Mouse (Mus musculus): ENCODE results near the gene Dek. TPM values are rescaled to one million over a fixed set of nuclear protein-coding genes. Genes with fewer than 3 reads are reported as not detected.

Gene Dek
- total and polyA plus RNA-seq, 2 experiments, result 14.1 to 27.7 TPM

DNA sequence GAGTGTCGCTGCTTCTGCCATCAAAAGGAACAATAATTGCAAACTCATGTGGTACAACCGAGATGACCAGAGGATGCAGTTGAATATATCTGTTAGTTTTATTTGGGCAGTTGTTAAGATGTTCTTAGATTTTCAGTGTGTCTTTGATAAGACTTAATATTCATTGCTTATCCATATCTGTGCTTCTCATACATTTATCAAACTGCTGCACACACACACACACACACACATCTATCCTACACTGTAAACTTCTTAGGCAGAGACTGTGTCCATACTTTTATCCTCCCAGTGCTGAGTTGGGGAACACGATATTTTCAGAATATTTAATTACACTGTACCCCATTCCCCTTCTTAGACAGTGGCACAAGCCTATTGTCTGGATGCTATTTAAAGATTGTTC, 5.2 kb upstream of the Dek start:
- DNase-seq (ENCODE audit: extremely low read depth, low read depth, low spot score), result no peak
- WGBS, result 88% methylated on average over 3 of the region's 3 CpGs
- Histone ChIP-seq H3K4me1 (ENCODE audit: control insufficient read depth, insufficient read depth, low read length) (no peaks in the 10 kb centered on the region), H3K9ac (ENCODE audit: low read depth, low read length) (no peak overlapping the region), H3K4me3 (ENCODE audit: insufficient read depth, low read depth, low read length) (no peak overlapping the region), H3K79me2 (ENCODE audit: control insufficient read depth, insufficient read depth, low read length) (no peaks in the 10 kb centered on the region), H3K27me3 (ENCODE audit: control insufficient read depth, insufficient read depth, low read length) (no peaks in the 10 kb centered on the region), H3K27ac (replicated peaks; ENCODE audit: insufficient read depth, low read depth, low read length) (no peak overlapping the region), H3K36me3 (ENCODE audit: control insufficient read depth, insufficient read depth, low read length) (no peaks in the 10 kb centered on the region)
- TF ChIP-seq POLR2A (IDR thresholded peaks at IDR 0.05; ENCODE audit: extremely low read depth, insufficient read depth, low read length) (no peak), CTCF (IDR thresholded peaks at IDR 0.05; ENCODE audit: low read depth, low read length) (no peak)

GRCm38 (mm10) chr13:47109239-47109638, 3.2 kb upstream of the Dek start:
- 91% methylated on average over 2 of the region's 2 CpGs for WGBS
- TF ChIP-seq POLR2A (IDR thresholded peaks at IDR 0.05; ENCODE audit: extremely low read depth, insufficient read depth, low read length) (no peak), CTCF (IDR thresholded peaks at IDR 0.05; ENCODE audit: low read depth, low read length) (no peak)
- no peaks in the 10 kb centered on the region for H3K27me3 ChIP-seq (ENCODE audit: control insufficient read depth, insufficient read depth, low read length)
- H3K27ac ChIP-seq (replicated peaks; ENCODE audit: insufficient read depth, low read depth, low read length), result no peak overlapping the region
- no peak overlapping the region for H3K9ac ChIP-seq (ENCODE audit: low read depth, low read length)
- H3K4me3 ChIP-seq (ENCODE audit: insufficient read depth, low read depth, low read length), result no peak overlapping the region
- no peaks in the 10 kb centered on the region; the same call in 1 of the 2 replicates for H3K79me2 ChIP-seq (ENCODE audit: control insufficient read depth, insufficient read depth, low read length)
- DNase-seq (ENCODE audit: extremely low read depth, low read depth, low spot score), result no peak
- no peaks in the 10 kb centered on the region for H3K36me3 ChIP-seq (ENCODE audit: control insufficient read depth, insufficient read depth, low read length)
- peaks cover 3% of the 10 kb centered on the region; the same call in 1 of the 2 replicates for H3K4me1 ChIP-seq (ENCODE audit: control insufficient read depth, insufficient read depth, low read length)

DNA sequence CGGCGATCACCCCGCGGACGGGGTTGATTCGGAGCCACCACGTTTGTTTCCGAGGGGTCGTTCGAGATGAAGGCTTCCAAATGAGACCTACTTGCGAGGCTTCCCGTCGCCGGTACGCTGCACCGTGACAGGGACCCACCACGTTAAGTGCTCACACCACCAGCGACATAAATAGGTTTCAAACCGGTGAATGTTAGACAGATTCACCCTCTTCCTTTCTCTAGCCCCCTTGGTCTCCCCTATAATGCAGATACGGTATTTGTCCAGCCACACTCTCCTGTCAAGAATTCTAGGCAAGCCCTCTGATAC, 533 bp upstream of the Dek start:
- H3K4me1 ChIP-seq (ENCODE audit: control insufficient read depth, insufficient read depth, low read length), result peaks cover 3% of the 10 kb centered on the region; the same call in 1 of the 2 replicates
- under 1% methylated on average over 20 of the region's 20 CpGs for WGBS
- TF ChIP-seq POLR2A (IDR thresholded peaks at IDR 0.05; ENCODE audit: extremely low read depth, insufficient read depth, low read length) (no peak), CTCF (IDR thresholded peaks at IDR 0.05; ENCODE audit: low read depth, low read length) (no peak)

GRCm38 (mm10) chr13:47104856-47105541, 1.0 kb downstream of the Dek start:
- WGBS, result 2% methylated on average over 25 of the region's 25 CpGs
- peak overlapping the region; percentile 94 for H3K4me3 ChIP-seq (ENCODE audit: insufficient read depth, low read depth, low read length)

More for the DNA sequence above, 533 bp upstream of the Dek start:
- Histone ChIP-seq H3K27ac (replicated peaks; ENCODE audit: insufficient read depth, low read depth, low read length) (no peak overlapping the region; the same call in 1 of the 2 replicates), H3K36me3 (ENCODE audit: control insufficient read depth, insufficient read depth, low read length) (no peaks in the 10 kb centered on the region), H3K9ac (ENCODE audit: low read depth, low read length) (peak overlapping the region; percentile 57), H3K4me3 (ENCODE audit: insufficient read depth, low read depth, low read length) (peak overlapping the region; percentile 67), H3K79me2 (ENCODE audit: control insufficient read depth, insufficient read depth, low read length) (peaks cover 3% of the 10 kb centered on the region; the same call in 1 of the 2 replicates), H3K27me3 (ENCODE audit: control insufficient read depth, insufficient read depth, low read length) (no peaks in the 10 kb centered on the region)
- DNase-seq (ENCODE audit: extremely low read depth, low read depth, low spot score), result peak; percentile 33

GRCm38 (mm10) chr13:47104146-47104545, 1.9 kb downstream of the Dek start:
- H3K4me3 ChIP-seq (ENCODE audit: insufficient read depth, low read depth, low read length), result no peak overlapping the region
- peaks cover 3% of the 10 kb centered on the region; the same call in 1 of the 2 replicates for H3K4me1 ChIP-seq (ENCODE audit: control insufficient read depth, insufficient read depth, low read length)
- WGBS, result 50% methylated on average over 2 of the region's 2 CpGs
- no peak overlapping the region for H3K9ac ChIP-seq (ENCODE audit: low read depth, low read length)
- no peaks in the 10 kb centered on the region for H3K27me3 ChIP-seq (ENCODE audit: control insufficient read depth, insufficient read depth, low read length)
- no peak for DNase-seq (ENCODE audit: extremely low read depth, low read depth, low spot score)
- H3K79me2 ChIP-seq (ENCODE audit: control insufficient read depth, insufficient read depth, low read length), result peaks cover 3% of the 10 kb centered on the region; the same call in 1 of the 2 replicates
- no peak overlapping the region for H3K27ac ChIP-seq (replicated peaks; ENCODE audit: insufficient read depth, low read depth, low read length)
- H3K36me3 ChIP-seq (ENCODE audit: control insufficient read depth, insufficient read depth, low read length), result peaks cover 7% of the 10 kb centered on the region
- no peak for TF ChIP-seq CTCF (IDR thresholded peaks at IDR 0.05; ENCODE audit: low read depth, low read length)
- no peak for TF ChIP-seq POLR2A (IDR thresholded peaks at IDR 0.05; ENCODE audit: extremely low read depth, insufficient read depth, low read length)

More at GRCm38 (mm10) chr13:47104856-47105541, 1.0 kb downstream of the Dek start:
- peak overlapping the region; percentile 97 for H3K9ac ChIP-seq (ENCODE audit: low read depth, low read length)
- H3K4me1 ChIP-seq (ENCODE audit: control insufficient read depth, insufficient read depth, low read length), result peaks cover 3% of the 10 kb centered on the region; the same call in 1 of the 2 replicates
- peaks cover 3% of the 10 kb centered on the region; the same call in 1 of the 2 replicates for H3K79me2 ChIP-seq (ENCODE audit: control insufficient read depth, insufficient read depth, low read length)
- no peaks in the 10 kb centered on the region for H3K27me3 ChIP-seq (ENCODE audit: control insufficient read depth, insufficient read depth, low read length)
- TF ChIP-seq CTCF (IDR thresholded peaks at IDR 0.05; ENCODE audit: low read depth, low read length) (no peak), POLR2A (IDR thresholded peaks at IDR 0.05; ENCODE audit: extremely low read depth, insufficient read depth, low read length) (no peak)
- peak overlapping the region; percentile 47 for H3K27ac ChIP-seq (replicated peaks; ENCODE audit: insufficient read depth, low read depth, low read length)
- H3K36me3 ChIP-seq (ENCODE audit: control insufficient read depth, insufficient read depth, low read length), result peaks cover 2% of the 10 kb centered on the region; the same call in 1 of the 2 replicates
- DNase-seq (ENCODE audit: extremely low read depth, low read depth, low spot score), result peak; percentile 51

GRCm38 (mm10) chr13:47100587-47100986, 5.4 kb downstream of the Dek start:
- H3K79me2 ChIP-seq (ENCODE audit: control insufficient read depth, insufficient read depth, low read length), result peaks cover 3% of the 10 kb centered on the region; the same call in 1 of the 2 replicates
- no peak for DNase-seq (ENCODE audit: extremely low read depth, low read depth, low spot score)
- H3K9ac ChIP-seq (ENCODE audit: low read depth, low read length), result no peak overlapping the region
- H3K27me3 ChIP-seq (ENCODE audit: control insufficient read depth, insufficient read depth, low read length), result no peaks in the 10 kb centered on the region
- H3K27ac ChIP-seq (replicated peaks; ENCODE audit: insufficient read depth, low read depth, low read length), result no peak overlapping the region
- H3K4me1 ChIP-seq (ENCODE audit: control insufficient read depth, insufficient read depth, low read length), result peaks cover 3% of the 10 kb centered on the region; the same call in 1 of the 2 replicates
- 92% methylated on average over 2 of the region's 2 CpGs for WGBS
- H3K4me3 ChIP-seq (ENCODE audit: insufficient read depth, low read depth, low read length), result no peak overlapping the region
- peaks cover 17% of the 10 kb centered on the region for H3K36me3 ChIP-seq (ENCODE audit: control insufficient read depth, insufficient read depth, low read length)
- TF ChIP-seq CTCF (IDR thresholded peaks at IDR 0.05; ENCODE audit: low read depth, low read length) (no peak), POLR2A (IDR thresholded peaks at IDR 0.05; ENCODE audit: extremely low read depth, insufficient read depth, low read length) (no peak)

All from liver, adult 2 months (tissue).